Mouse (Mus musculus) liver, adult 2 months (tissue): Measurements from ENCODE around the gene Mmaa.

ENCODE experiments used
- CTCF ChIP-seq: fragments of 200-500 bp; IDR thresholded peaks from 2 replicates; pipeline ENCODE4 v1.5.1; 2011; ENCODE audit warnings: low read depth, low read length, control low read depth
- POLR2A ChIP-seq: fragments of 200-500 bp; IDR thresholded peaks from 2 replicates; pipeline ENCODE4 v1.6.1; 2011; ENCODE audit warnings: low read length, control low read depth; ENCODE audit not compliant: insufficient read depth; ENCODE audit errors: extremely low read depth

DNA sequence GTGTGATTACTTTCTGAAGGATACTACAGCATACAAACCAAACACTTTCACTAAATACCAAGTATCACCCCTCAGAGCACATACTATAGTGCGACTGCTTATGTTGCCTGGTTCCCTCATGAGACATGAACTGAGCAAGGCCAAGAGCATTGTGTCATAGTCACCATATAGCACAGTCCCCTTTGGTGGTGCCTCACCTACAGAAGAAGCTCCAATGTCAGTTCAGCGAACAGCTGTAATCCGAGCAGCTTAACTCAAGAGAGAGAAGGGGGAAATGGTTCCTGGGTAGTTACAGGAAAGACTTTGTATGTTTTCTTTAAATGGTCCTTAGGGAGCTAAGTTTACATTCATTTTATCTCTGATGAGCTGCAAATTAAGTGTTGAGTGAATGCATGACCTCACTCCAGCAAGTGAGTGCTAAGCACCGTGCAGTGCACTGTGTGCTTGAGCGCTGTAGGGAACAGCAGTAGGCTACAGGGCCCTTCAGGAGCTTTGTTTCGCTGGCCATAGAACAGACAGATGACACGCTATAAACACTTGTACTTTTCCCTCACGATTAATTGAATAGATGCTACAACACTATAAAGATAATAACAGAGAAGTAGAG is 17.4 kb downstream of the Mmaa start:
- no peak for TF ChIP-seq POLR2A
- no peak for TF ChIP-seq CTCF
